Comparison of ENCODE assay signal across 18 mouse cellular contexts in the genomic region with DNA sequence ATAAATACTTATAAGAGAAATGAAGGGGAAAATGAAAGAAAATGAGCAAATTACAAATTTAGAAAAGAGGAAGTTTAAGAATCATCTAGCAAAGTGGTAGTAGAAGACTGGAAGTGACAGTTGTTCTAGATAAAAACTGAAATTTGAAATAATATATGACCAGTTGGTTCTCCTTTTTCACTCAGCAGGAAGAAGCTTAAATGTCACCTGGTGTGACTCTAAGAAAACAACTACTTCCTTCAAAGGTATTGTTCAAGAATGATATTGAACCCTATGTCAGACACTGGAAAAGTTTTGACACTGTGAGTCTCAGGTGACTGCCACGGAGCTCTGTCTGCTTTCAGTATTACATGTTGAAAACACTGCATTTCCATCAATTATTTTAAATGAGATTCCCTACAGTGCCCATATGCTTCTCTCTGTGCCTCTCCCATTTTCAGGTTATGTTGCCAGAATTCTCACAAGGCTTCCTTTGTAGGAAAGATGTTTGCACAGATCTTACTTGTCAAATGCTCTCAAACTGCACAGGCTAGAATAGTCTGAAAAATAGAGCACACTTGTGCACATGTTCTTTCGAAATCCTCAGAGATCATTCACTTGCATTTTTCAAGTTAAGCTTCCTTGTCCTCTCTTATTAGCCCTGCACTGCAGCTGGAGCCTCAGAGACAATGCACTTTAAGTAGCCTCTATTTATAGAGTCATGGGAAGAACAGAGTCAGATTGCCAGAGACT. TPM values are rescaled to one million over a fixed set of nuclear protein-coding genes. Genes with fewer than 3 reads are reported as not detected.
A peak's percentile ranks its signal among the peaks of the same experiment; 100 is the strongest.
DNase-seq lines count a peak whose midpoint lies in the region; ATAC-seq and TF ChIP-seq lines count a peak whose summit lies in the region.
"Had no signal": no experiment of that assay in that cellular context is flagged by ENCODE, and none has a peak within 500 bp of the region (broad histone marks: within the 10 kb centered on the region; RNA-seq: fewer than 3 reads in every experiment).

No protein-coding gene starts in this region.

- H3K4me1 ChIP-seq in hindbrain, embryonic 14.5 days (replicated peaks; ENCODE audit: control insufficient read depth, insufficient read depth, low read length), result no peaks in the 10 kb centered on the region
- H3K4me1 ChIP-seq in hindbrain, embryonic 12.5 days, result peaks cover 4% of the 10 kb centered on the region; the same call in 1 of the 2 replicates
- H3K4me1 ChIP-seq in bone marrow macrophage, adult 2 months (ENCODE audit: control insufficient read depth, insufficient read depth, low read length), result peaks cover 48% of the 10 kb centered on the region
- H3K4me1 ChIP-seq: kidney, embryonic 15.5 days; liver, embryonic 12.5 days; neural tube, embryonic 12.5 days had no signal

- no peak for TF ChIP-seq POLR2A in bone marrow macrophage, adult 2 months (IDR thresholded peaks at IDR 0.05; ENCODE audit: borderline replicate concordance, low read depth, low read length)

- peak overlapping the region; percentile 27 for H3K27ac ChIP-seq in hindbrain, embryonic 14.5 days
- no peak overlapping the region for H3K27ac ChIP-seq in hindbrain, embryonic 12.5 days
- peak overlapping the region; percentile 82 for H3K27ac ChIP-seq in bone marrow macrophage, adult 2 months (ENCODE audit: insufficient read depth, low read depth, low read length)
- H3K27ac ChIP-seq: kidney, embryonic 15.5 days; liver, embryonic 12.5 days; neural tube, embryonic 12.5 days had no signal

- peak; percentile 33 for DNase-seq in hindbrain, embryonic 14.5 days (ENCODE audit: low spot score)
- peak; percentile 55 for DNase-seq in A20 (ENCODE audit: low read depth, low spot score)
- DNase-seq in Muller cell, postnatal 12 days (ENCODE audit: inconsistent ontology term), result no peak
- no peak for DNase-seq in spleen, postnatal 10 days (ENCODE audit: low spot score in 2 of 2)
- DNase-seq in gastrocnemius, postnatal 4 days (ENCODE audit: low spot score in 2 of 2), result no peak
- DNase-seq: adrenal gland, postnatal 36 days; gastrocnemius, postnatal 10 days; lung, postnatal 36 days; right cerebral cortex, postnatal 4 days had no signal

- TF ChIP-seq CTCF in bone marrow macrophage, adult 2 months (IDR thresholded peaks at IDR 0.05; ENCODE audit: low read depth, low read length), result no peak

- ATAC-seq in hindbrain, embryonic 14.5 days (ENCODE audit: low FRiP score), result peak; percentile 55; the same call in 1 of the 2 replicates
- ATAC-seq in hindbrain, embryonic 12.5 days (ENCODE audit: low FRiP score), result no peak
- peak; percentile 37 for ATAC-seq in megakaryocyte, adult 5-6 weeks (ENCODE audit: poor library complexity, severe bottlenecking)
- ATAC-seq: liver, embryonic 12.5 days had no signal

- no peak overlapping the region for H3K4me2 ChIP-seq in hindbrain, embryonic 14.5 days (replicated peaks)
- H3K4me2 ChIP-seq in hindbrain, embryonic 12.5 days (replicated peaks), result no peak overlapping the region
- H3K4me2 ChIP-seq: kidney, embryonic 15.5 days; liver, embryonic 12.5 days; neural tube, embryonic 12.5 days had no signal

- H3K27me3 ChIP-seq in hindbrain, embryonic 14.5 days (ENCODE audit: control insufficient read depth, insufficient read depth, low read length), result no peaks in the 10 kb centered on the region
- H3K27me3 ChIP-seq in hindbrain, embryonic 12.5 days, result no peaks in the 10 kb centered on the region
- H3K27me3 ChIP-seq: CH12.LX; kidney, embryonic 15.5 days; liver, embryonic 12.5 days; neural tube, embryonic 12.5 days had no signal

- no peaks in the 10 kb centered on the region for H3K36me3 ChIP-seq in hindbrain, embryonic 14.5 days (replicated peaks; ENCODE audit: control insufficient read depth, insufficient read depth)
- no peaks in the 10 kb centered on the region for H3K36me3 ChIP-seq in hindbrain, embryonic 12.5 days
- H3K36me3 ChIP-seq: kidney, embryonic 15.5 days; liver, embryonic 12.5 days; neural tube, embryonic 12.5 days had no signal

- H3K9ac ChIP-seq in hindbrain, embryonic 14.5 days, result no peak overlapping the region
- no peak overlapping the region for H3K9ac ChIP-seq in hindbrain, embryonic 12.5 days
- H3K9ac ChIP-seq: kidney, embryonic 15.5 days; liver, embryonic 12.5 days; neural tube, embryonic 12.5 days had no signal

- 48% methylated on average over 2 of the region's 2 CpGs for WGBS in hindbrain, embryonic 14.5 days
- WGBS in hindbrain, embryonic 12.5 days, result 43% methylated on average over 2 of the region's 2 CpGs

- H3K9me3 ChIP-seq in hindbrain, embryonic 14.5 days (ENCODE audit: control insufficient read depth, low read length), result no peaks in the 10 kb centered on the region
- H3K9me3 ChIP-seq in hindbrain, embryonic 12.5 days (replicated peaks), result no peaks in the 10 kb centered on the region
- H3K9me3 ChIP-seq: kidney, embryonic 15.5 days; liver, embryonic 12.5 days; neural tube, embryonic 12.5 days had no signal

- H3K4me3 ChIP-seq in hindbrain, embryonic 14.5 days (replicated peaks; ENCODE audit: low read length), result no peak overlapping the region
- no peak overlapping the region for H3K4me3 ChIP-seq in hindbrain, embryonic 12.5 days
- 0 out of 2 replicates have a peak overlapping the region, but pooled peaks have one; percentile 15 for H3K4me3 ChIP-seq in bone marrow macrophage, adult 2 months (ENCODE audit: insufficient read depth, low read length)
- H3K4me3 ChIP-seq: kidney, embryonic 15.5 days; liver, embryonic 12.5 days; neural tube, embryonic 12.5 days had no signal

RNA-seq across cellular contexts. Expression of gene Serpini2, which starts 27.3 kb away (rescaled TPM):
- polyA plus RNA-seq in hindbrain, embryonic 14.5 days (2014; fragmentation: Nextera tagmentation; extraction: Ambion mirVana), result not detected in 2 replicates
- not detected in 2 replicates for polyA plus RNA-seq in hindbrain, embryonic 12.5 days (2016; fragmentation: Nextera tagmentation; extraction: Ambion mirVana)
- polyA plus RNA-seq in bone marrow macrophage, adult 2 months (2012; ENCODE audit: insufficient read depth, insufficient read length, missing spikeins), result not detected in 2 replicates
- not detected in 2 replicates for total RNA-seq in megakaryocyte, adult 5-6 weeks (2015)
- not detected in 2 replicates for total RNA-seq in megakaryocyte, adult 5-6 weeks (2017)
- not detected for total RNA-seq in gastrocnemius, postnatal 4 days (2021)
- total RNA-seq: adrenal gland, postnatal 36 days; CH12.LX; gastrocnemius, postnatal 10 days; layer of hippocampus, postnatal 25 days had no signal
- polyA plus RNA-seq: heart, postnatal 0 days; kidney, embryonic 15.5 days; liver, embryonic 12.5 days; neural tube, embryonic 12.5 days had no signal

Comparison
In these comparisons a context has a peak if more than half of its experiments do, and no peak if none do; other contexts are left out.
1. DNase-seq: peak in hindbrain, embryonic 14.5 days (single experiment) and A20 (single experiment); none in Muller cell, postnatal 12 days (single experiment), spleen, postnatal 10 days (0 of 2) and gastrocnemius, postnatal 4 days (0 of 2).